Mouse (Mus musculus): ENCODE measurements around the gene Eif2b3. TPM values are rescaled to one million over a fixed set of nuclear protein-coding genes. Genes with fewer than 3 reads are reported as not detected.

Eif2b3 gene
- polyA plus RNA-seq, 1 experiment, result 8.5 TPM

DNA sequence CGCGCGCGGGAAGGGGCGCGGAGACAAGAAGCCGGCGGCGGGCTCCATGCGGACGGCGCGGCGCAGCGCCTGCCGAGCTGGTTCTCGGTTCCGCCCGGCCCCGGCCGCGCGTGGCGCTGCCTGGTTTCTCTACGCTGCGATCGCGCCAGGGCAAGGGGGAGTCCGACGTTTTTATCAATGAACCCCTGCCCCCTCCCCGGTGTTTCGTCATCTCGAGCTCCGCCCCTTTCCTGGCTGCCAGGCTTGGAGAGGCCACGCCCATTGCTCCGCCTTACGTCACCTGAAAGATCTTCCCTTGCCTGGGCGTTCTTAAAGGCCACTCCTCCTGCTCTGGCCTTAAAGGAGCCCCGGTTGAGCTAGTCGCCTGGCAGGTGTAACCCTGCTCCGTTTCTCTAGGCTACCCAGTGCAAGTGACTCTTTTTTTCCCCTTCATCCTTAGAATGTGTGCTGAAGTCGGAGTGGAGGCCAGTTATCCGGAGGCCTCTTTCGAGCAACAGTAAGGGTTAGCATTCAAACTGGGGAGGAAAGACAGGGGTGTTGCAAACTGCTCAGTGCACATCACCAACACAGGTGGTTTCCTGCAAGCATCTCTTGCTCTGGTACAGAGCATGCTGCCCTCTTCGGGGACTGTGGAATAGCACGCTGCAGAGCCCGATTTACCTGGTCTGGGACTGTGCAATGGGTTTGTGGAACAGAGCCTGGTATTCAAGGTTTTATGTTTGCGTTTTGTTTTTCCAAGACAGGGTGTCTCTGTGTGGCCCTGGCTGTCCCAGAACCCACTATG lies 114.8 kb downstream of the Eif2b3 start, which contains the start of gene Plk3:
Gene Plk3, minus strand, starts transcription at position 147 of the 784 bp plus-strand sequence.
- H3K4me1 ChIP-seq (ENCODE audit: control insufficient read depth, insufficient read depth, low read length), result peaks cover 29% of the 10 kb centered on the region
- H3K27ac ChIP-seq (ENCODE audit: insufficient read depth, low read depth, low read length), result no peak within 1 kb of the TSS
- no peak for TF ChIP-seq CTCF (IDR thresholded peaks at IDR 0.05; ENCODE audit: low read depth, low read length)
- no peak for TF ChIP-seq POLR2A (IDR thresholded peaks at IDR 0.05; ENCODE audit: borderline replicate concordance, low read depth, low read length)
- H3K4me3 ChIP-seq (ENCODE audit: insufficient read depth, low read length), result peak within 1 kb of the TSS; percentile 71

DNA sequence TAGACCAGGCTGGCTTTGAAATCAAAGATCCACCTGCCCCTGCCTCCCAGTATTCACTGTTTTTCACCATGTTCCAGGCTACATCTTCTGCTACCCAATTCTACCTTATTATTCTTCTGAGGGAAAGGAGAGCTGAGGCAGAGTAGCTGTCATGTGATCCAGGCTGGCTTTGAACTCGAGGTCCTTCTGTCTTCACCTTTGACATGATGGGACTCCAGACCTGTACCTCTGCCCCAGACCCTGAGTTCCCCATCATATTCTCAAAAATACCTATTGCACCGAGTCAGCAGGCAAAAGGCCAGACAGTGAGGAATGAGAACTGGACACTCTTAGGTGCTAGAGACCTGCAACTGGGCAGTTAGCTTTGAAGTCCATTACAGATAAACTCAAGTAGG lies 115.4 kb downstream of the Eif2b3 start:
- H3K4me3 ChIP-seq (ENCODE audit: insufficient read depth, low read length), result no peak overlapping the region

DNA sequence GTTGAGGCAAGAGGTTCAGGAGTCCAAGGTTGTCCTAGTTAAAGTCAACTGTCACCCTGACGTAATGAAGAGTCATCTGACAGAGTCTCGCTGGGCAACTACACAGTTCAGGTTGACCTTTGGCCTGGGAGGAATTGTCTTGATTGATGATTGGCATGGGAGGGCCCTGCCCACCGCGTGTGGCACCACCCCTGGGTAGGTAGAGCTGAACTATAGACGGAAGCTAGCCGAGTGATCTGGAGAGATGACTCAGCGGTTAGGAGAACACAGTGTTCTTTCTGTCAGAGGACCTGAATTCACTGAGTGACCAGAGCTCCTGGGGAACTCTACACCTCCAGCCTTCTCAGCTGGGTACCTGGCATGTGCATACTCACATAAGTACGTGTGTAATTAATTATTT lies 116.8 kb downstream of the Eif2b3 start:
- Histone ChIP-seq H3K4me3 (ENCODE audit: insufficient read depth, low read length) (peak overlapping the region; percentile 29), H3K27ac (ENCODE audit: insufficient read depth, low read depth, low read length) (peak overlapping the region; percentile 58)
- TF ChIP-seq CTCF (IDR thresholded peaks at IDR 0.05; ENCODE audit: low read depth, low read length) (no peak), POLR2A (IDR thresholded peaks at IDR 0.05; ENCODE audit: borderline replicate concordance, low read depth, low read length) (no peak)

More for the DNA sequence above, 115.4 kb downstream of the Eif2b3 start:
- no peak for TF ChIP-seq POLR2A (IDR thresholded peaks at IDR 0.05; ENCODE audit: borderline replicate concordance, low read depth, low read length)
- no peak for TF ChIP-seq CTCF (IDR thresholded peaks at IDR 0.05; ENCODE audit: low read depth, low read length)
- Histone ChIP-seq H3K27ac (ENCODE audit: insufficient read depth, low read depth, low read length) (no peak overlapping the region), H3K4me1 (ENCODE audit: control insufficient read depth, insufficient read depth, low read length) (peaks cover 29% of the 10 kb centered on the region)

More for the DNA sequence above, 116.8 kb downstream of the Eif2b3 start:
- H3K4me1 ChIP-seq (ENCODE audit: control insufficient read depth, insufficient read depth, low read length), result peaks cover 29% of the 10 kb centered on the region

Other genes with a start within 250 kb of the Eif2b3 start
- 15.7 and 20.6 TPM in 2 replicates for gene Toe1, start 211.8 kb upstream of the Eif2b3 start, polyA plus RNA-seq (2012; ENCODE audit: insufficient read depth, insufficient read length, missing spikeins)
- gene Mutyh, start 211.7 kb upstream of the Eif2b3 start, polyA plus RNA-seq (2012; ENCODE audit: insufficient read depth, insufficient read length, missing spikeins), result 2.0 and 4.9 TPM in 2 replicates
- gene Hpdl, start 197.7 kb upstream of the Eif2b3 start, polyA plus RNA-seq (2012; ENCODE audit: insufficient read depth, insufficient read length, missing spikeins), result not detected in 2 replicates
- gene Zswim5, start 142.0 kb upstream of the Eif2b3 start, polyA plus RNA-seq (2012; ENCODE audit: insufficient read depth, insufficient read length, missing spikeins), result not detected in 2 replicates
- 45.5 and 56.5 TPM in 2 replicates for gene Urod, start 25.0 kb upstream of the Eif2b3 start, polyA plus RNA-seq (2012; ENCODE audit: insufficient read depth, insufficient read length, missing spikeins)
- 24.5 and 26.8 TPM in 2 replicates for gene Hectd3, start 24.1 kb upstream of the Eif2b3 start, polyA plus RNA-seq (2012; ENCODE audit: insufficient read depth, insufficient read length, missing spikeins)
- gene Ptch2, start 76.7 kb downstream of the Eif2b3 start, polyA plus RNA-seq (2012; ENCODE audit: insufficient read depth, insufficient read length, missing spikeins), result not detected in 2 replicates
- gene Btbd19, start 106.3 kb downstream of the Eif2b3 start, polyA plus RNA-seq (2012; ENCODE audit: insufficient read depth, insufficient read length, missing spikeins), result 4.3 and 4.8 TPM in 2 replicates
- 2.2 and 4.4 TPM in 2 replicates for gene Tctex1d4, start 107.4 kb downstream of the Eif2b3 start, polyA plus RNA-seq (2012; ENCODE audit: insufficient read depth, insufficient read length, missing spikeins)
- gene Plk3, start 114.6 kb downstream of the Eif2b3 start, polyA plus RNA-seq (2012; ENCODE audit: insufficient read depth, insufficient read length, missing spikeins), result 2.9 and 3.3 TPM in 2 replicates
- gene Rps8, start 136.8 kb downstream of the Eif2b3 start, polyA plus RNA-seq (2012; ENCODE audit: insufficient read depth, insufficient read length, missing spikeins), result 1,158 and 1,548 TPM in 2 replicates
- 17.2 and 20.5 TPM in 2 replicates for gene Kif2c, start 163.2 kb downstream of the Eif2b3 start, polyA plus RNA-seq (2012; ENCODE audit: insufficient read depth, insufficient read length, missing spikeins)
- gene Tmem53, start 232.5 kb downstream of the Eif2b3 start, polyA plus RNA-seq (2012; ENCODE audit: insufficient read depth, insufficient read length, missing spikeins), result not detected in 2 replicates
- gene Armh1, start 232.7 kb downstream of the Eif2b3 start, polyA plus RNA-seq (2012; ENCODE audit: insufficient read depth, insufficient read length, missing spikeins), result not detected in 2 replicates